Mouse (Mus musculus) spleen, adult 2 months (tissue): ENCODE data around the gene Stxbp6.

Experiments
- CTCF ChIP-seq: fragments of 200-500 bp; IDR thresholded peaks from 2 replicates; pipeline ENCODE4 v1.5.1; 2011; ENCODE audit warnings: mild to moderate bottlenecking, inconsistent platforms; ENCODE audit not compliant: insufficient read depth, insufficient read length, insufficient replicate concordance; ENCODE audit errors: extremely low read depth
- POLR2A ChIP-seq: fragments of 200-500 bp; IDR thresholded peaks from 2 replicates; pipeline ENCODE4 v1.6.1; 2011; ENCODE audit warnings: low read depth, low read length, inconsistent platforms

DNA sequence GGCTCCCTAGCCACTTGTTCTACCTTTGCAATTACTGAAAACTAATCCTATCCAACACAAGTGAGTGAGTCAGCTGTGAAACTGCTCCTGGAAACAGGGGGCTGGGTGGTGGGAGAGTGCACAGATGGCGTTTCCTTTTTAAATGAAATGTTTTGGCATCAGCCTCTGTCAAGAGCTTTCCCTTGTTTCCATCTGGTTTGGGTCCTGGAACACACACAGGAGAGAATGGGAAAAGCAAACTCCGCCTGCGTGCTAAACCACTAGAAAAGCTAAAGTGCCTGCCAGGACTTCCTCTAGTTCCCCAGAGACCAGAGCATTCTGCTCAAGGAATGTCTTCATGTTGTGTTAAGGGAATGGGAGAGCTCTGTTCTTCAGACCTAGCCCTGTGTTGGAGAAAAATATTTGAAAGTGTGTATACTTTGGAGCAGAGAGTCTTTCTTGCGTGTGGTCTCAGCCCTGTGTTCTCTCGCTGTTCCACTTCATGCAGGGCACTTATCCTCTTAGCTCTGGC, 61.2 kb downstream of the Stxbp6 start:
- TF ChIP-seq CTCF: no peak
- TF ChIP-seq POLR2A: no peak
